Mouse (Mus musculus): Measurements from ENCODE around the gene Ipo7.
"Not testable (repeated sequence)": the region's sequence is repeated elsewhere in the genome, so short reads cannot be mapped to it uniquely, and the experiment has no call there.

Gene Ipo7

DNA sequence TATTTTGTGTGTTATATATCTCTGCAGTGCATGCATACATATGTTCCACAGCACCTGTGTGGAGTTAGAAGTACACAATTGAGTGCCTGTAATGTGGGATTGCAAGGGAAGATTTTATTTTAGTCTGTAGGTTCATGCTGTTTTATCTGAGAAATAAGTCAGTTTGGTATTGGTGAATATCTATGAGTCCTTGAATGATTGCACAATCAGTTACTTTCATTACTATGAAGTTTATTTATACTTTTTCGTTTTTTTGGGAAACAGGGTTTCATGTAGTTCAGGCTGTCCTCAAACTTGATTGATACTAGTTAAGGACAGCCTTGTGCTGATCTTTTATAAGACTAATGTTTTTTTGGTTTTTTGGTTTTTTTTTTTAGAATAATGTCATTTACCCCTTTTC is 5.5 kb downstream of the Ipo7 start:
- no peak for DNase-seq (ENCODE audit: low spot score in 2 of 2)

DNA sequence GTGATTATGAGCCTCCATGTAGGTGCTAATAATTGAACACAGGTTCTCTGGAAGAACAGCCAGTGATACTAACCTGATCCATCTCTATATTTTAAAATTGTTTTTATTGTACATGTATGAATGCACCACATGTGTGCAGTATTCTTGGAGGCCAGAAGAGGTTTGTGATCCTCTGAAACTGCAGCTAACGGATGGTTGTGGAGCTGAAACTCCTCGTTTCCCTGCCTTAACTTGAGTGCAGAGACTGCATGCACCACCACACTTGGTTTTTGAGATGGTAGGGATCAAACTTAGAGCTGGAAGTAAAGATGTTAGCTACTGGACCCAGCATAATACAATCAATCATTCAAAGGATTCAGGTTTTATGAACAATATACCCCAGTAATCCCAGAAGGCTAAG is 8.5 kb downstream of the Ipo7 start:
- DNase-seq (ENCODE audit: low spot score in 2 of 2): no peak

DNA sequence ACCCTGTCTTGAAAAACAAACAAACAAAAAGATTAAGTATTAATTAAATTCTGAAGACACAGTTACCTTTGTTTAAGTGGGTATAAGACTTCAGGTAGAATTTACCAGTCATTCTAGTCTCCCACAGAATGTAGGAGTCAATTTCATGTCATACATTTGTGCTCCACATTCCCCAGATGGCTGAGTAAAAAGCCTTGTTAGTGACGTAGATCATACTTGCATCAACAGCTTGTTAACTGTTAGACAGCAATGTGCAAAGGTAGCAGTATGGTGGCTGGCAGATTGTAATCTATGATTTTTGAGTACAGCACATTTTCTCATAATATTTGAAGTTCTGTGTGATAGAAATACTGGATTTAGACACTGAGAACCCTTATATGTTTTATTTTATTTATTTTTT is 10.8 kb downstream of the Ipo7 start:
- no peak for DNase-seq (ENCODE audit: low spot score in 2 of 2)

DNA sequence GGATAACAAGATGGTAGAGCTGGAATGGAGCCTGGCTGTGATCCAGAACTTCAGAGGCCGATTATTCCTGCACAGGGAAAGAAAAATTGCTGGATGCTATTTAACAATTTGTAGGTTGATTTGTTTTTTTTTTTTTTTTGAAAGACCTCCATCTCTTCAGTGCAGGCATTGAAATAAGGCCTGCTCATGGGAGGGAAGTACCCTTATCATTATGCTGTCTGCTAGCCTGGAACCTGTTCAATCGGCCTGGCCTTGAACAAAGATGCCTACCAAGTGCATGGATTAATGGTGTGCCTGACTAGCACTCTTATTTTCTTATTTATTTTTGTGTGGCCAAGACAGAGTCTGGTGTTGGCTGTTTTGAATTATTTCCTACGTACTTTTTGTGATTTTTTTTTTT is 12.3 kb downstream of the Ipo7 start:
- DNase-seq (ENCODE audit: low spot score in 2 of 2): no peak

DNA sequence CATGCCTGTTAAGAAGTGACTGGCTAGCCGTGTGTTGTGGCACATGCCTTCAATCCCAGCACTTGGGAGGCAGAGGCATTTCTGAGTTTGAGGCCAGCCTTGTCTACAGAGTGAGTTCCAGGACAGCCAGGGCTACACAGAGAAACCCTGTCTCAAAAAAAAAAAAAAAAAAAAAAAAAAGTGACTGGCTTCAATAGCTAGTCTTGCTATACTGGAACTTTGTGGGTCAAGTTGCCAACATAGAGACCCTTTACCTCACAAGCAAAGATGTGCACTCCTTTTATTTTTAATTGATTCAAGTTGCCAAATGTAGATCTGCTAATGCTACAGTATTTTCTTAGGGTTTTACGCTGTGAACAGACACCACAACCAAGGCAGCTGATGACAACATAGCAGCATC is 39.6 kb downstream of the Ipo7 start:
- not testable (repeated sequence) for DNase-seq (ENCODE audit: low spot score in 2 of 2)

DNA sequence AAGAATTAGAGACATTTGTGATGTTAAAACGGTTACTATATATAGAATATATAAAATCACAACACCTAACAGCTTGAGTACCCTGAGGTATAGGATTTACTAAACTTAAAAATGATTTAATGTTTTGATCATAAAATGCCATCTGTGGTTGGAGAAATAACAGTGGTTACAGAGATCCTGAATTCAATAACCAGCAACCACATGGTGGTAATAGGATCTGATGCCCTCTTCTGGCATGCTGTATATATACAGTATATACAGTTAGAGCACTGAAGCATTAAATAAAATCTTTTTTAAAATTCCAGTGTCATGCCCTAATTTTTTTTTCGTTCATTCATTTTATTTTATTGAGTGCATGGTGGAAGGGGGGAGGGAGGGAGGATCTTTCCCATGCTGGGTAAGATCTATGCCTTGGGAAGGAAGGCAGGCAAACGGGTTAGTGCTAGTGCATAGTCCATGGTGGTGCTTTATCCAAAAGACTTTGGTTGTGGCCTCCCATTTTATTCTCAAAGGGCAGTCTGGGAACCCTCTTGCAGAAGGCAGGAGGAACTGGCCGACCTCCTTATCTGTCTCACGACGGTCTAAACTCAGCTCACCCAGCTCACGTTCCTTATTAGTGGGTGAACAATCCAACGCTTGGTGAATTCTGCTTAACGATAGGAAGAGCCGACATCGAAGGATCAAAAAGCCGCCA is 41.2 kb downstream of the Ipo7 start:
- peak; percentile 24 to 70 for DNase-seq (ENCODE audit: low spot score in 2 of 2)

DNA sequence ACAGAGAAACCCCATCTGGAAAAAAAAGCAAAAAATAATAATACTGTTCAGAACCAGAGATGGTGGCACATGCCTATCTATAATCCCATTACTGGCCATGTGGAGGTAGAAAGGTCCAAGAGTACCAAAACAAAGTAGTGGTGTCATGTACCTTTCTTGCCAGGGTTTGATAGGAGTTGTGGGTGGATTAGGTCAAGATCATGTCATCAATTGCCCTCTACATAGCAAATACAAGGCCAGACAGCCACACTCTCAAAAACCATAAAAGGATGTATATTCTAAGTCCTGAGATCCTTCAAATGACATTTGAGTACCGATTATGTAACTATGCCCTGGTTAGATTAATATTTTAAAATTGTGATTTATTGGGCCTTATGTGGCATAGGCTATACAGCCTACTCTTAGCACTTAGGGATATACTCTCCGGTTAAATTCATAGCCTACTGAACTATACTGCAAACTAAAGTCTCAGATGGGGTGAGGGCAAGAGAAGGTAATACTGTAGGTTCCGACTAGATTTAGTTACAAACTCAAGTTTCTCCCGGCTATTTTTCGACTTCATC is 42.1 kb downstream of the Ipo7 start:
- no peak for DNase-seq (ENCODE audit: low spot score in 2 of 2)

DNA sequence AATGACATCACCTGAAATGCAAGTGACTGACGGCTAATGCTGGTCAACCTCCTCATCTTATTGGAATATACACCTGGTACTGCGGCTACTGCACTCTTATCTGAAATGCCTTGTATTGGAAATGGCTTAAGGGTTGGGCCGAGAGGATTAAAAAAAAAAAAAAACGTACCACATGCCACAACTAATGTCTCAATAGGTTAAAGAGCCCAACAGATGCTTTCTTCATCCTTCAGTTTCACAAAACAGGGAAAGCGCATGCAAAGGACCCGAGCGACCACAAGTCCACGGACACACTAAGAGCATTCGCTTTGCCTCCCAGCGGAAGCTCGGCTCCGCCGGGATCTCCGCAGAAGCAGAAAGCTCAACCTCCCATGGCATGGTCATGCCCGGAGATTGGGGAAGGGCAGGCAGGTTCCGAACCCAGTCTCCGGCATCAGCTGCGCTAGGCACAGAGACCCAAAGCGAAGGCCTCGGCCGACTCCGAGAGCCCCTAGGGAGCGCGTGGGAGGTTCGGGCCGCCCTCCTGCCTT is 42.7 kb downstream of the Ipo7 start:
- no peak for DNase-seq (ENCODE audit: low spot score in 2 of 2)

DNA sequence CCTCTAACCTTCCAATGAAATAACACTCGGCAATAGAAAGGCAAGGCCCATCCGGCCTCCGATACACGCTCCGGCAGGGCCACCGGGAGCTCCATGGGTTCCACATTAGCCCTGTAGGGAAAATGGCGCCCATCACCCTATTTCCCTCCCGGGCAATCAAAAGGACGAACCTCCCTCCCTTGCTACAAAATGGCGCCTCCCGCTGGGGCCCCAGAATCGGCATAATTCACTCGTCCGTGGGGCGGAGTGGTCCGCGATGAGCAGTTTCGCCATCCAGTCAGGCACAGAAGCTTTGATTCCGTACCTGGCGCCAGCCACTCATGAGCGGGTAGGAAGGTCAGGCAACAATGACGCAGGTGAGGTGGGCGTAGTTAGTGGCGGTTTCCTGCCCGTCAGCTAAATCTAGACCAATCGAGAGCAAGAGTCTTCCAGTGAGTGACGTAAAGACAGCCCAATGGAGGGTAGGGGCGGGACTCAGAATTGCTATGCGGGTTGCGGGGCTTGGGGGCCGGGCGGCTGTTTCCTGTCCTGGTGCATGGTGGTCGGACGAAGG is 43.2 kb downstream of the Ipo7 start, which contains the start of gene Zfp143:
Zfp143 (plus strand) TSS at position 19 of the 553 bp plus-strand sequence.
- DNase-seq (ENCODE audit: low spot score in 2 of 2): peak; percentile 100

DNA sequence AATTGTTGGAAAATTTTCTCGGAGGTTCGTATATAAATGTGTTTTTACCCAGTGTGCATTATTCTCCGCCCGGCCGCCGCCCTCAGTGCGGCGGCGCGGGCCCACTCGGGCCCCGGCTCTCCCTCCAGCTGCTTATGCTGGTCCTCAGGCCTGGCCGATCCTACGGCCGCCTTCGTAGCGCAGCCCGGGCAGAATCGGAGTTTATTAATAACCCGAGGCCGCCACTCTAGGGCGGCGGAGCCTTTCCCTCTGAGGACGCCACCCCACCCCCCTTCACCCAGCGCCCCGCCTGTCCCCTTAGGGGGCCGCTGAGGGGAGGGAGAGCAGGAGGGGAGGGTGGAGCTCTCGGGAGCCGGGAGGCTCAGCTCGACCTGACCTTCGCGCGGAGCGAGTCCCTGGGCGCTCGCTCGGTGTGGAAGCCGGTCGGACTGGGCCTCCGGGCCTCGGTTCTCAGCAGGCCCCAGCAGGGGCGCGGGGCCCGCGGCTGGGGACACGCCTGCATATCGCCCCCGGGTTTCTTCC is 43.7 kb downstream of the Ipo7 start:
- peak; percentile 84 to 92 for DNase-seq (ENCODE audit: low spot score in 2 of 2)

DNA sequence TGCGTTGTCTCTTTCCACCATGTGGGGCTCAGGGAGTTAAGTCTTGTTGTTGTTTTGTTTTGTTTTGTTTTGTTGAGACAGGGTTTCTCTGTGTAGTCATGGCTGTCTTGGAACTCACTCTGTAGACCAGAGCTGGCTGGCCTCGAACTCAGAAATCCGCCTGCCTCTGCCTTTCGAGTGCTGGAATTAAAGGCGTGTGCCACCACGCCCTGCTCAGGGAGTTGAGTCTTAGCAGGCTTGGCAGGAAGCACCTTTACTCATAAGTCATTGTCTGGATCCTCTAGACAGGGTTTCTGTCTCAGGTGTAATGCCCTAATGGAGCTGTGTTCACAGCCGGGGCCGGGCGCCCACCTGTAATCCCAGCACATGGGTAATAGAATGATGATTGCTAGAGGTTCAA is 45.7 kb downstream of the Ipo7 start:
- DNase-seq (ENCODE audit: low spot score in 2 of 2): no peak

DNA sequence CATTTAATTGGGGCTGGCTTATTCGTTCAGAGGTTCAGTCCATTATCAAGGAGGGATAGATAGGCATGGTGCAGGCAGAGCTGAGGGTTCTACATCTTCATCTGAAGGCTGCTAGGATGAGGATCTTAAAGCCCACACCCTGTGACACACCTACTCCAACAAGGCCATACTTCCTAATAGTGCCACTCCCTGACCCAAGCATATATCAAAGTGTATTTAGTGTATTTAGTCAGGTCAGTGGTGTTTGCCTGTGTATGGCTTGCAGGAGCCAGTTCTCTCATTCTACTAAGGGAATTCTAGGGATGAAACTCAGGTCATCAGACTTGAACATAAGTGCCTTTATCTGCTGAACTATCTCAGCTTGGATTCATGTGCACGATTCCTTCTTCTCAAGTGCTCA is 51.0 kb downstream of the Ipo7 start:
- DNase-seq (ENCODE audit: low spot score in 2 of 2): no peak

DNA sequence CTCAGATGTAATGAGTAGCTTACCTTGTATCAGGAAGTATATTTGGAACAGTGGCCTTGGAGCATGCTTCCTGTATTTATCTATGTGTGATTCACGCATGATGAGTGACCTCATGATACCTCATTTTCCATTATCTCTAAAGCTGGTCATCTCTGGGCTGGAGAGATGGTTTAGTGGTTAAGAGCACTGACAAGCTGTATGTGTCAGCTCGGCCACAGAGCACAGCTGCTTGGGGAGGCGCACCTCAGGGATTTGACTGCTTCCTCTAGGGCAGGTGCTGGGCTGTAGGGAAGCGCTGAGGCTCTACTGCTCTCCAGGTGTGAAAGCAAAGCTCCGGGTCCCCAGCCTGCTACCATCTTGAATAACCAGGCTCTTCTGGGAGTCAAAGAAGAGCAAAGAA is 60.1 kb downstream of the Ipo7 start:
- no peak for DNase-seq (ENCODE audit: low spot score in 2 of 2)

DNA sequence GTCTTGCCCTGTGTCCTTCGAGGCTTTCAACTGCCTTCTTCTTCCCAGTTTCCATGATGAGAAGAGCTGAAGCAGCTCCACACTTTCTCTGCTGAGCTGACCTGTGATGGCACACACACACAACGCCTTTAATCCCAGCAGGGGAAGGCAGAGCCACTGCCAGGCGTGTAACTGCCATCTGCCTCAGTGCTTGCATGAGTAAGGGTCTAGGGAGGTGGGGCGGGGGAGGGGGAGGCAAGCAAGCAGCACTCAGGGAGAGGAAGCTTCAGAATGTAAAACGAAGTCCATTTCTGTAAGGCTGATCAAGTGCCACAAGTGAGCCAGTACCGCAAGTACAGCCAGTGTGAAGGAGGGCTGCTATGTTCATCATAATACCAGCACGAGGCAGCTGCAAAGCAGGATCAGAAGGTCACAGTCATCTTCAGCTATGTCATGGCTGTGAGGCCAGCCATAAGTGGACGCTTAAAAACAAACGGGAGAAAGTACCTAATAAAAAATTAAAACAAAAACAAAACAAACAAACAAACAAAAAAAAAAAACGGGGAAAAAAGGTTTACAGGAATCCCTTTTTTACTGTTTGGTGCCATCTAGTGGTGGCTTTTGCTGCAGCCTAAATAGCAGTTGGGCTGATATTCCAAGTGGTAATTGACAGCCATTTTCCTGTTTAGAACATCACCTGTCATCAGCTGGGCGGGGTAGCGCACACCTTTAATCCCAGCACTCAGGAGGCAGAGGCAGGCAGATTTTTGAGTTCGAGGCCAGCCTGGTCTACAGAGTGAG is 65.5 kb downstream of the Ipo7 start:
- DNase-seq (ENCODE audit: low spot score in 2 of 2): peak; percentile 50 to 80

DNA sequence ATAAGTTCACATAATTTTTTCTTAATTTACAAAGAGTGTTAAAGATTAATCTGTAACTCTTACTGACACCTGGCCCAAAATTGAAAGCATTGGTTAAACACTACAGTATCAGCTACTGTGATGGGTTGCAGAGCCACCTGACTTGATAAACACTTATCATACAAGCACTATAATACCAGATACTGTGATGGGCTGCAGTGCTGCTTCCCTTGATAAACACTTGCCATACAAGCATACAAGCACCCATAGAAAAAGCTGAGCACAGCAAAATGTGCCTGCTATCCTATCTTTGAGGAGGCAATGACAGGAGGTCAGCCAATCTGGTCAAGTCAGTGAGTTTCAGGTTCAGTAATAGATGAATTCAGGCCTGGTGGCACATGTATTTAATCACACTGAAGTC is 67.1 kb downstream of the Ipo7 start:
- no peak for DNase-seq (ENCODE audit: low spot score in 2 of 2)

DNA sequence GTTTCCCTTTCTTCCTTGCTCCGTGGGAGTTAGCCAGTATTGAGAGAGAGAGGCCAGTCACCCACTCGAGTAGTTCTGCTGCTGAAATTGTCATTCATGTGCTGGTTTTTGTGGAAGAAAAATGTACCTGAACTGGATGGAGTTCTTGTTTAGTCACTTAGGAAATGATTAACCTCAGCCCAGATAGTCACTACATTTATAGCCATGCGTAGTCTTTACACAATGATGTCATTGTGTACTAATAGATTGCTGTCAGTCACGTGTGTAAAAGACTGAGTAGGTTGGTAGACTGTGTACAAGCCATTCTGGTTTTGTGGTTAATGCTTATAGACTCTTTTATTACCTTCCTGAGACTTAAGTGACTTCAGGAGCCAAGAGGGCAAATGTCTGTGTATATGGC is 69.8 kb downstream of the Ipo7 start:
- no peak for DNase-seq (ENCODE audit: low spot score in 2 of 2)

DNA sequence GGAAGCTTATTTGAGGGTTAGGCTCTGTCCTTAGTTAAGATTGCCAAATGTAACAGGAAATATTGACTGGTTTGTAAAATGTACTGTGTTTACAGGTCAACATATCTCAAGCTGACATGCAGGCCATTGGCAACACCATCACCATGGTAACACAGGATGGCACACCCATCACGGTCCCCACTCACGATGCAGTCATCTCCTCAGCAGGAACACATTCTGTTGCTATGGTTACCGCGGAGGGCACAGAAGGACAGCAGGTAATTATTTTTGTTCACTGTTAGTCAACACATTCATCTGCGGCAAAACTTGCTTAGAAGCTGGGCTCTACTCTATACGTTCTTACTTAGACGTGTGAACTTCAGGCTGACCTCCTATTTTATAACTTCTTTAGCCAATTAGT is 73.6 kb downstream of the Ipo7 start:
- no peak for DNase-seq (ENCODE audit: low spot score in 2 of 2)

DNA sequence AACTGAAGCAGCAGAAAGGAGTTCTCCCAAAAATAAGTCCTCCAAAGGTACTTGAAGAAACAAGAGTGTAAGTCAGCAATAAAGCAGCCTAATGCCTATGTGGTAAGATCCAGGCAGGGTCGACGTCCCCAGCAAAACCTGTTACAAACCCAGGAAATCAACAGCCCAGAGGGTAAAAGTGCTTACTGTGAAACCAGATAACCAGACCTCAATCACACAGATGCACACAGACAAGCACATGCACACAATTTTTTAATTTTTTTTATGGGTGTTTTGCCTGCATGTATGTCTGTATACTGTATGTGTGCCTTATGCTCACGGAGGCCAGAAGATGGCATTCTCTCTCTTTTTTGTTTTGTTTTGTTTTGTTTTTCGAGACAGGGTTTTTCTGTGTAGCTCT is 78.3 kb downstream of the Ipo7 start:
- DNase-seq (ENCODE audit: low spot score in 2 of 2): no peak

DNA sequence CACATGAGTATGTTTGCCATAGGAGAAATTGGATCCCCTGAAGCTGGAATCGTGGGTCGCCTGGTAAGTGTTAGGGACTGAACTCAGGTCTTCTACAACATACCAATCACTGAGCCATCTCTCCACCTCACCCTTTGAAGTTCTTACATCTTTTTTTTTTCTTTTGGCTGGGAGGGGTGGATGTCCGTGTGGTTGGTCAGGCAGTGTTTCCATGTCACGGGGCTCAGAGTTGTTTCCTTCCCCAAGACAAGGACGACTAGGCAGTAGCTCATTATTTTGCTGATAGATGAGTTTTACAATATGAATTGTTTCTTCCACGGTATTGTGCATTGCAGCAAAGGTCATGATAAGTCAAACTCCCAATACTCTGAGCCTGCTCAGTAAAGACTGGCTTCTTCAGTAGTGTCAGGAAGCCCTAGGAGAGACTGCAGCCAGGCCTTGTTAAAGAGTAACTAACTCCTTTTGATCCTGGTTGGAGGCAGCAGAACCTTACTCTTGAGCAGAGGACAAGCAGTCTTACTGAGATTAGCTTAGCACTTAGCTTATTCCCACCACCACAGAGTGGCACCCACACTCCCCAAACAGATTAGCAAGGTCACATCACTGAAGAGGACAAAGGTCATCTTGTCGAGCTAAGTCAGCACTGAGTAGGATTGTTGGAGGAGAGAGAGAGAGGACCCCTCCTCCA is 79.2 kb downstream of the Ipo7 start:
- DNase-seq (ENCODE audit: low spot score in 2 of 2): no peak

DNA sequence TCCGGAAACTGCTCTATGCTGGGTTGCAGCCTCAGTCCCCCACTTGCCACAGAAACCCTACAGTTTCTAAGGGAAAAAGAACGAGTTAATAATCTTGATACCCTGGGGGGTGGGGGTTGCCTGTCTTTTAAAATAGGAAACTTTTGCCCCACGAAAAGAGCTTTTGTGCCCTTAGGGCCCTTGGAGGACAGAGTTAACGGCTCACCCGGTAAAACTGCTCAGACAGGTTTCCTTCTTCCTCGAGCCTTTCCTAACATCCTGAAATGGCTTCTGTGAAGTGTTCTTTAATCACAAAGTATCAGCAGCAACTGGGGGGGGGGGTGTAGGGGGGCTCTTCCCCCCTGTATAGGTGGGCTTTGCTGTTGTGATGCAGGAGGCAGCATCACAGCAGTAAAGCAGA is 82.8 kb downstream of the Ipo7 start:
- DNase-seq (ENCODE audit: low spot score in 2 of 2): no peak

DNA sequence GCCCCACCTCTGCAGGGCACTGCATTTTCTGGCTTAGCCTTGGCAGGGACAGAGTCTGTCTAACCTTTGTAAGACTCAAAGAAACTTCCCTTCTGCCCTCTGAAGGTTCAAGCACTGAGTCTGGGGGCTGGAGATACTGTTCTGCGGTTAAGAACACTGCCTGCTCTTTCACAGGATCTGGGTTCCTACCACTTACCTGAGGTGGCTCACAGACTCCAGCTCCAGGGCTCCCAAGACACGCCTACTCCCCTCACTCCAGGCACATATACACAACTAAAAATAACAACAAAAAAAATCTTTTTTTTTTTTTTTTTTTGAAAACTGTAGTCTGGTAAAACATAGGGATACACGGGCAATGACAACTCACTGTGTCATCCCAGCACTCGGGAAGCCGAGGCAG is 83.2 kb downstream of the Ipo7 start:
- no peak for DNase-seq (ENCODE audit: low spot score in 2 of 2)

DNA sequence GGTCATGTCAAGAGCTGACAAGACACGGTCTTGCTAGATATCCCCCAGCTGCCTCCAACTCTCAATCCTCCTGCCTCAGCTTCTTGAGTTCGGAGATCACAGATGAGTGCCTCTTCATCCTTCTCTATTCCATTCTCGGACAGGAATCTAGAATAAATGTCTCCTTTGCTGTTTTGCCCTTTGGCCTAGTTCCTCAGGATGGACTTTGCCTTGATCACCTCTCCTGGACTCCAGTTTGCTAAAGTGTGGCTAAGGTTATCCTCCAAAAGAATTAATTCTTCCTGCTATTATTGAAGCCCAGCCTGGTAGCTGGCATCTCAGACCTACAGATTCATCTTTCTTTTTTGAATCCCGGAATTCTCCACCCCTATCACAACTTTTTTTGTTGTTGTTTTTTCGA is 87.0 kb downstream of the Ipo7 start:
- no peak for DNase-seq (ENCODE audit: low spot score in 2 of 2)

Measured in spleen, postnatal 4 days (tissue).